ENCODE assay signal across 10 mouse cellular contexts in the genomic region with DNA sequence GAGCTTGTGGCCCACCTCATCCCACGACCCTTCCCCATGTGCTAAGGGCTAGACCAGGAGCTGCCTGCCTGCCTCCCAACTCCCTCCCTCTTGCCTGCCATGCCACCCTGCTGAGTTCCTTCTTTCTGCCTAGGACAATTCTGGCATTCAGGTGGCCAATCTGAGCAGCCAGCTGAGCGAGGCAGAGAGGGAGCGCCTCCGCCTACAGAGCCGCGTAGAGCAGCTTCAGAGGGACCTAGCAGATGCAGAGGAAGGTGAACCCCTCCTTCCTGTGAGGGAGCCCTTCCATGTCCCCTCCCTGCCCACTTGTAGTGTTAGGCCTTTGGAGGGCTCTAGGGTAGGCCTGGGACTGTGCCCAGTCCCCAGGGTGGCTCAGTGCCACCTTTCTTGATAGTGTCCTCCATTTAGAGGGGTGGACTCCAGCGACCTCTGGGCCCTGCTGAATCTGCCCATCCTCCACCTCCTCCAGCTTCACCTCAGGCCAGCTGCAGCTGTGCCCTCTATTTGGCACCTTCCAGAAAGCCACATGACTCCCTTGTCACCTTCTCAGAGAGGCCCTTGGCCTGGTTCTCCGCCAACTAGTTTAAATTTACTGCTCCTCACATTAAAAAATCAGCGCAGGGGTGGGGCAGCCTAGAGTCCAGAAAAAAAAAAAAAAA. TPM values are rescaled to one million over a fixed set of nuclear protein-coding genes. Genes with fewer than 3 reads are reported as not detected.
A peak's percentile ranks its signal among the peaks of the same experiment; 100 is the strongest.
DNase-seq lines count a peak whose midpoint lies in the region; ATAC-seq and TF ChIP-seq lines count a peak whose summit lies in the region.
"Had no signal": no experiment of that assay in that cellular context is flagged by ENCODE, and none has a peak within 500 bp of the region (broad histone marks: within the 10 kb centered on the region; RNA-seq: fewer than 3 reads in every experiment).

No protein-coding gene starts in this region.

- TF ChIP-seq EP300 in lung, postnatal 0 days (IDR thresholded peaks at IDR 0.05): no peak

- 59% methylated on average over 9 of the region's 9 CpGs for WGBS in lung, postnatal 0 days

- H3K9ac ChIP-seq in lung, postnatal 0 days (replicated peaks; ENCODE audit: low read depth): no peak overlapping the region

- DNase-seq in gastrocnemius, adult 2 months: peak; percentile 33
- no peak for DNase-seq in gastrocnemius, postnatal 36 days
- no peak for DNase-seq in lung, postnatal 0 days (ENCODE audit: low spot score)
- no peak for DNase-seq in lung, postnatal 4 days
- peak; percentile 27 to 35 for DNase-seq in heart, postnatal 36 days
- DNase-seq in lung, postnatal 36 days: peak; percentile 37
- DNase-seq in urinary bladder, adult 2 months (ENCODE audit: low spot score): no peak
- no peak for DNase-seq in gastrocnemius, postnatal 14 days

- no peaks in the 10 kb centered on the region for H3K27me3 ChIP-seq in lung, postnatal 0 days (replicated peaks; ENCODE audit: insufficient read depth, low read length)

- peaks cover 6% of the 10 kb centered on the region; the same call in 1 of the 2 replicates for H3K4me1 ChIP-seq in lung, postnatal 0 days (ENCODE audit: insufficient read depth, low read depth, low read length)

- ATAC-seq in lung, postnatal 0 days: peak; percentile 34; the same call in 1 of the 2 replicates

- TF ChIP-seq CTCF in gastrocnemius, adult 2 months (IDR thresholded peaks at IDR 0.05): no peak
- no peak for TF ChIP-seq CTCF in lung, postnatal 0 days (IDR thresholded peaks at IDR 0.05)

- no peak overlapping the region for H3K27ac ChIP-seq in gastrocnemius, adult 2 months
- H3K27ac ChIP-seq in lung, postnatal 0 days (ENCODE audit: low read length): no peak overlapping the region

- no peak overlapping the region for H3K4me3 ChIP-seq in gastrocnemius, adult 2 months
- no peak overlapping the region for H3K4me3 ChIP-seq in lung, postnatal 0 days (ENCODE audit: low read depth, low read length)

- H3K36me3 ChIP-seq in lung, postnatal 0 days (ENCODE audit: insufficient read depth, low read length): no peaks in the 10 kb centered on the region

- no peak overlapping the region for H3K4me2 ChIP-seq in lung, postnatal 0 days (replicated peaks; ENCODE audit: low read depth, low read length)

- H3K9me3 ChIP-seq in lung, postnatal 0 days (ENCODE audit: low read length): no peaks in the 10 kb centered on the region

- intact Hi-C loops in gastrocnemius, adult 2 months (cut with DNase I): no loop called here
- intact Hi-C loops in gastrocnemius, postnatal 36 days (cut with DNase I): no loop called here
- intact Hi-C loops in heart, postnatal 36 days (cut with DNase I): no loop called here
- intact Hi-C loops in gastrocnemius, postnatal 14 days (cut with DNase I; ENCODE audit: low total_unique reads): no loop called here

RNA-seq across cellular contexts. Expression of gene Sned1, which starts 18.7 kb away (rescaled TPM):
- total RNA-seq in gastrocnemius, adult 2 months (2021): 1 to 10 TPM; 5.1 to 5.4 TPM
- total RNA-seq in gastrocnemius, postnatal 36 days (2021): 1 to 10 TPM; 4.3 to 5.4 TPM
- 8.4 and 13.8 TPM in 2 replicates for polyA plus RNA-seq in lung, postnatal 0 days (2015; fragmentation: Nextera tagmentation; extraction: Ambion mirVana)
- 10 to 100 TPM in 1 of 2 experiments, 1 to 10 TPM in 1; 9.6 to 12.8 TPM for total RNA-seq in heart, postnatal 36 days (2021)
- polyA plus RNA-seq in urinary bladder, adult 2 months (2012; rRNA removed): 12.1 and 18.7 TPM in 2 replicates
- total RNA-seq in gastrocnemius, postnatal 14 days (2021): 1 to 10 TPM; 5.2 to 6.9 TPM

RNA-seq across cellular contexts. Expression of gene Crocc2, which starts 48.4 kb away (rescaled TPM):
- total RNA-seq in gastrocnemius, adult 2 months (2021): not detected
- total RNA-seq in gastrocnemius, postnatal 36 days (2021): not detected
- 1.3 TPM in 2 replicates for polyA plus RNA-seq in lung, postnatal 0 days (2015; fragmentation: Nextera tagmentation; extraction: Ambion mirVana)
- total RNA-seq in heart, postnatal 36 days (2021): not detected
- 0.09 and 0.10 TPM in 2 replicates for polyA plus RNA-seq in urinary bladder, adult 2 months (2012; rRNA removed)
- not detected for total RNA-seq in gastrocnemius, postnatal 14 days (2021)
- total RNA-seq: common myeloid progenitor, adult 5-6 weeks had no signal

RNA-seq across cellular contexts. Expression of gene 2310007B03Rik, which starts 56.2 kb away (rescaled TPM):
- not detected for total RNA-seq in gastrocnemius, adult 2 months (2021)
- not detected for total RNA-seq in gastrocnemius, postnatal 36 days (2021)
- polyA plus RNA-seq in lung, postnatal 0 days (2015; fragmentation: Nextera tagmentation; extraction: Ambion mirVana): 65.3 and 73.6 TPM in 2 replicates
- total RNA-seq in heart, postnatal 36 days (2021): not detected
- polyA plus RNA-seq in urinary bladder, adult 2 months (2012; rRNA removed): 0.03 and 0.07 TPM in 2 replicates
- not detected for total RNA-seq in gastrocnemius, postnatal 14 days (2021)
- total RNA-seq: common myeloid progenitor, adult 5-6 weeks; layer of hippocampus, postnatal 10 days had no signal

Comparison
In these comparisons a context has a peak if more than half of its experiments do, and no peak if none do; other contexts are left out.
1. DNase-seq: peak in gastrocnemius, adult 2 months (single experiment), heart, postnatal 36 days (2 of 2) and lung, postnatal 36 days (single experiment); none in gastrocnemius, postnatal 36 days (0 of 2), lung, postnatal 0 days (single experiment), lung, postnatal 4 days (0 of 2), urinary bladder, adult 2 months (single experiment) and gastrocnemius, postnatal 14 days (single experiment).